18 mouse cellular contexts compared by ENCODE assay signal in genomic region chr9:26792829-26793228, GRCm38 (mm10). TPM values are rescaled to one million over a fixed set of nuclear protein-coding genes. Genes with fewer than 3 reads are reported as not detected.
A peak's percentile ranks its signal among the peaks of the same experiment; 100 is the strongest.
DNase-seq lines count a peak whose midpoint lies in the region; ATAC-seq and TF ChIP-seq lines count a peak whose summit lies in the region.
"Had no signal": no experiment of that assay in that cellular context is flagged by ENCODE, and none has a peak within 500 bp of the region (broad histone marks: within the 10 kb centered on the region; RNA-seq: fewer than 3 reads in every experiment).

No protein-coding gene starts in this region.

- no peak overlapping the region for H3K4me2 ChIP-seq in lung, postnatal 0 days (replicated peaks; ENCODE audit: low read depth, low read length)
- H3K4me2 ChIP-seq: hindbrain, embryonic 15.5 days; limb, embryonic 13.5 days; liver, embryonic 15.5 days had no signal

- H3K9ac ChIP-seq in lung, postnatal 0 days (replicated peaks; ENCODE audit: low read depth), result no peak overlapping the region
- H3K9ac ChIP-seq: hindbrain, embryonic 15.5 days; limb, embryonic 13.5 days; liver, embryonic 15.5 days had no signal

- no peaks in the 10 kb centered on the region for H3K27me3 ChIP-seq in lung, postnatal 0 days (replicated peaks; ENCODE audit: insufficient read depth, low read length)
- H3K27me3 ChIP-seq: hindbrain, embryonic 15.5 days; limb, embryonic 13.5 days; liver, embryonic 15.5 days had no signal

- no peak for TF ChIP-seq CTCF in lung, postnatal 0 days (IDR thresholded peaks at IDR 0.05)

- WGBS in lung, postnatal 0 days, result 62% methylated on average over 3 of the region's 3 CpGs

- intact Hi-C loops in heart, postnatal 10 days (cut with DNase I), result no loop called here

- peak; percentile 88 for DNase-seq in heart, adult 11 months
- no peak for DNase-seq in heart, postnatal 10 days
- DNase-seq in lung, postnatal 36 days, result peak; percentile 75
- no peak for DNase-seq in lung, postnatal 0 days (ENCODE audit: low spot score)
- peak; percentile 37 for DNase-seq in brain, adult 2 months (ENCODE audit: low read depth, low spot score)
- peak; percentile 34 for DNase-seq in cerebellum, adult 9-11 months
- no peak for DNase-seq in layer of hippocampus, adult 11-12 months (ENCODE audit: low spot score)
- DNase-seq: heart, adult 2 months; kidney, adult 18-20 months; right cerebral cortex, postnatal 14 days; thymus, adult 18-20 months had no signal

- no peak for ATAC-seq in lung, postnatal 0 days

- H3K27ac ChIP-seq in lung, postnatal 0 days (ENCODE audit: low read length), result no peak overlapping the region
- H3K27ac ChIP-seq: forebrain, embryonic 10.5 days; heart, adult 2 months; hindbrain, embryonic 15.5 days; limb, embryonic 13.5 days; liver, embryonic 15.5 days had no signal

- no peaks in the 10 kb centered on the region for H3K36me3 ChIP-seq in lung, postnatal 0 days (ENCODE audit: insufficient read depth, low read length)
- H3K36me3 ChIP-seq: forebrain, embryonic 10.5 days; hindbrain, embryonic 15.5 days; limb, embryonic 13.5 days; liver, embryonic 15.5 days had no signal

- no peaks in the 10 kb centered on the region for H3K4me1 ChIP-seq in lung, postnatal 0 days (ENCODE audit: insufficient read depth, low read depth, low read length)
- H3K4me1 ChIP-seq: forebrain, embryonic 10.5 days; hindbrain, embryonic 15.5 days; limb, embryonic 13.5 days; liver, embryonic 15.5 days had no signal

- TF ChIP-seq EP300 in lung, postnatal 0 days (IDR thresholded peaks at IDR 0.05), result no peak

- no peak overlapping the region for H3K4me3 ChIP-seq in lung, postnatal 0 days (ENCODE audit: low read depth, low read length)
- H3K4me3 ChIP-seq: forebrain, embryonic 10.5 days; heart, adult 2 months; hindbrain, embryonic 15.5 days; limb, embryonic 13.5 days; liver, embryonic 15.5 days had no signal

- H3K9me3 ChIP-seq in lung, postnatal 0 days (ENCODE audit: low read length), result no peaks in the 10 kb centered on the region
- H3K9me3 ChIP-seq: forebrain, embryonic 10.5 days; hindbrain, embryonic 15.5 days; limb, embryonic 13.5 days; liver, embryonic 15.5 days had no signal

RNA-seq across cellular contexts. Expression of gene Glb1l2, which starts 13.4 kb away (rescaled TPM):
- 1 to 10 TPM in 1 of 2 experiments, under 1 TPM in 1; 0.67 to 1.9 TPM for total RNA-seq in heart, postnatal 10 days (2021)
- polyA plus RNA-seq in lung, postnatal 0 days (2015; fragmentation: Nextera tagmentation; extraction: Ambion mirVana), result 6.8 and 7.7 TPM in 2 replicates
- total RNA-seq: megakaryocyte, adult 5-6 weeks had no signal

RNA-seq across cellular contexts. Expression of gene B3gat1, which starts 59.3 kb away (rescaled TPM):
- not detected for total RNA-seq in heart, postnatal 10 days (2021)
- not detected in 2 replicates for polyA plus RNA-seq in lung, postnatal 0 days (2015; fragmentation: Nextera tagmentation; extraction: Ambion mirVana)
- total RNA-seq: heart, adult 2 months; megakaryocyte, adult 5-6 weeks had no signal
- polyA plus RNA-seq: heart, adult 2 months; heart, embryonic 16.5 days; large intestine, adult 2 months; liver, embryonic 15.5 days had no signal

Comparison
In these comparisons a context has a peak if more than half of its experiments do, and no peak if none do; other contexts are left out.
1. DNase-seq: peak in heart, adult 11 months (single experiment), lung, postnatal 36 days (single experiment), brain, adult 2 months (single experiment) and cerebellum, adult 9-11 months (single experiment); none in heart, postnatal 10 days (0 of 2), lung, postnatal 0 days (single experiment) and layer of hippocampus, adult 11-12 months (single experiment).